Mouse (Mus musculus): ENCODE measurements around the gene Pdcd6. TPM values are rescaled to one million over a fixed set of nuclear protein-coding genes. Genes with fewer than 3 reads are reported as not detected.

Gene Pdcd6
- total RNA-seq, 2 experiments from 2014 or later, result 82.4 to 83.7 TPM

DNA sequence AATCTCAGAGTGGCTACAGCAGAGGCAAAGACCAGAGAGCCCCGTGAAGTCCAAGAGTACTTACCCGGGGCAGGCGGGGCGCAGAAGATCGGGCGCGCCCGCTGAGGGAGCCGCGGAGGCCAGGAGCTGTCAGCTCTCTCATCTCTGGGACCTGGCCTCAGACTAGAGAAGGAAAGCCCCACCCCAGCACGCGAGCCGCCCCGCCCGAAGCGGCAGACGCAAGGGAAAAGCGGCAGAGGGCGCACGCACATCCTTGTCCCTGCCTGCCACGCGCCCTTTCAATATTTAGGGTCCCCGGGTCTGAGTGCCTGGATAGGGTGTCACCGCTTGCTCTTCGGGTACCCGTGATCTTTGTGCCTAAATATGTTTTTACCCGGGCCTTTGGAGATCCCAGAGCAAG, 25.2 kb downstream of the Pdcd6 start, which contains the start of gene Ahrr:
TSS of gene Ahrr (minus strand) at position 165 of the 400 bp plus-strand sequence.
- peak; percentile 31 to 43 for DNase-seq (ENCODE audit: low spot score in 2 of 2)
- intact Hi-C loops (cut with DNase I), result no loop called here

DNA sequence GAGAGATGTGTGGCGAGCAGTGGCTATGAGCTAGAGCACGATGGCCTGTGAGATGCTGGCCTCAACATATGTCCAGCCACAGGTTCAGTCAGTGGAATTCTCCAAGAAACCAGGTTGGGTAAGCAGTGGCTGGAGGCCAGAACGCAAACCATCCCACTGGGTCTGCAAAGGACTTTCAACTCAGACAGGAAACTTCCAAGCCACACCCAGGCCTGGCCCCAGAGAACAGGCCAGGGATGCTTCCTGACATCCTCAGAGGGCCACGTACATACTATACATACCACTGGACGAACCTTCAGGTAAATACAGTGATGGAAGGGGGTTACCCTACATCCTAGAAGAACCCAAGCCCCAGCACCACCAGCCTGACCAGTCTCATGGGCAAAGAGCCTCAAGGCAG, 27.7 kb downstream of the Pdcd6 start:
- no peak for DNase-seq (ENCODE audit: low spot score in 2 of 2)
- intact Hi-C loops (cut with DNase I), result no loop called here

DNA sequence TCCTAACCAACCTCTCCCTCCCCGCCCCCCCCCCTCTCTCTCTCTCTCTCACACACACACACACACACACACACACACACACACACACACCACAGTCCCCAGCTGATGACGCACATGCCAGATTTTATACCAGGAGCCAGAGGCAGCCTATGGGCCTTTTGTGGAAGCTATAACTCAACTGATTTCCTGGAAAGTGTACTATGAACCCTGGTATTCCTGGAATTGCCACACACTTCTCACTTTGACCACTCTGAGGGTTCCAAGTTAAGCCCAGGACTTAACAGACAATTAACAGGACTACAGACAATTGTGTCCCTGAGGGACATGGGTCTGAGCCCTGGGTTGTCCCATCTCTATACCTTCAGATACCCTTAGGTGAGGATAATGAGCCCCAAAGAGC, 35.1 kb downstream of the Pdcd6 start:
- no peak for DNase-seq (ENCODE audit: low spot score in 2 of 2)
- intact Hi-C loops (cut with DNase I), result no loop called here

DNA sequence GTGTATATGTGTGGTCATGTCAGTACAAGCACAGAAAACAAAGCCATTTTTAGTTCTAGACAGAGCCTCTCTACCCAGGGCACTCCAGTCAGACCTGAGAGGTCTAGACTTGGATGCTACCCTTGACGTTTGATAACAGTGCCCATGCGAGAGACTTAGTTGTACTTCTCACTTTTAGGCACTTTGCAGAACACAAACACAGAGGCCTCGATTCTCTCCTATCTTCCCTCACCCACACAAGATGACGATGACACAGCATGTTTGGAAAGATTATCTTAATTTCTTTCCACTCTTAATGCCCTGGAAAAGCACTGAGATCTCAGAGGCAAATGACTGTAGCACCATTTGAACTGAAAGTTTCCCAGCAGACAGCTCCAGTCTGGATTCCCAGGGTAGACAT, 41.7 kb downstream of the Pdcd6 start:
- intact Hi-C loops (cut with DNase I), result no loop called here
- no peak for DNase-seq (ENCODE audit: low spot score in 2 of 2)

DNA sequence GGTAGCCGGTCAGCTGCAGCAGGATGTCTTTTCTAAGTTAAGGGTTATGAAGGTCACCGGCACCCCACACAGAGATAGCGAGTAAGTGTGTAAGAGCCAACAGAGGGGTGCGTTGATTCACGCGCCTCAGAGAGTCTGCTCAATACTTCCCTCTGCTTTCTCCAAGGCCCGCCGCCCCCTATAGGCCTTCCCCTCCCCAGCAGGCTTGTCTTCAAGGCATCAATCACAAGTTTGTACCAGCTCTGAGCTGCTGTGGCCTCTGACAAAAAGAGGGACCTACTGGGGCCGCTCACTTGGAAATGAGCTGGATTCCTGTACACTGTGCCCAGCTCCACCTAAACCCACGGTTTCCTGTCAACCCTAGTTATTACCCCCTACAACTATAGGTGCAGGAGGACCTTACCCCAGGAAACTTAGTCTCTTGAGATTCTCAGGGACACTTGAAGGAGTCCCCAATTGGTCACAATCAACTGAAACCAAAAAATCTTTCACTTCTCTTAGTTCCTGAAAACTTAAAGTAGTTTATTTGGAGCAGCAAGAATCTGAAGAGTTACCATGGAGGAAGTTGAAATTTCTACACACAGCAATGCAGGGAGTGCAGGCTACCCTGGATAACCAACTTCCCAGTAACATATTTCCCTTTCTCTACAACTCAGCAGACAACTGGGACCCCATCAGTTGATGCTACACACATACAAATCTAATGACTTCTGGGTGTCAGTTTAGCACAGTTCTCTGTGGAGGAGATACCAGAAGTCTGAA, 57.0 kb downstream of the Pdcd6 start:
- DNase-seq (ENCODE audit: low spot score in 2 of 2), result peak; percentile 20 to 28

DNA sequence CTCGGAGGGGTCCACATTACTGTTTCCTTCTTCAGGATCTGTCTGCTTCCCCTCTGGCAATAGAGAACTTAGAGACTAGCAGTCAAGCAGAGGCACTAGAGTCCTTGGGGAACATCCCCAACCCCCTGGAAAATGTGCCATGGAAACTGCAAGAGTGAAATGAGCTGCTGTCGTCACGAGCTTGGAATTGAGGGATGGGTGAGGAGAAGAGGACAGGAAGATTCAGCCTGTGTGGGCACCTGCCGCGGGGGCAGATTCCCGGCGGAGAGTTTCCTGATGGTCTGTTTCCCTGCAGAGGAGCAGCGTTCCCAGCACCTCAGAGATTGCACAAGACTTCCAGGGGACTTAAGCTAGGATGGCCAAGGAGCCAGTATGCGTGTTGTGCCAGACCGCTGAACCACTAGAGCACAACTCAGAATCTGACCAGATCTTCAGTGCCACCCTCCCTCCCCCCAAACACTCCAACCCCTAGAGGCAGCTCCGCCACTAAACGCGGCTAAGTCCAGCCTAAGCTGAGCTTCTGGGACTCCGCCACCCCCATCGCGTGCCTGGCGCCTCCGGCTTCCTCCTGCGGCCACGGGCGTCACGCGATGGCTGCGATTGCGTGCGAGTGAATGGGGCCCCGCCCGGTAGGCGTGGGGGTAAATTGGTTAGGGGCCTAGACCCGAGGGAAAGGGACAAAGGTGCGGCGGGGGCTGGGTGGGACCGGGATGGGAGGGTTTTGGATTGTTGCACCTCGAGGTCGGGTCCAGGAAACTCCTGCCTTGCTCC, 57.7 kb downstream of the Pdcd6 start:
- intact Hi-C loops (cut with DNase I), result no loop called here

More for the DNA sequence above, 57.0 kb downstream of the Pdcd6 start:
- intact Hi-C loops (cut with DNase I), result no loop called here

More for the DNA sequence above, 57.7 kb downstream of the Pdcd6 start:
- DNase-seq (ENCODE audit: low spot score in 2 of 2), result peak; percentile 17 to 47

Other genes with a start within 250 kb of the Pdcd6 start
- gene Slc9a3, start 196.1 kb downstream of the Pdcd6 start, total RNA-seq (2021), result 1 to 10 TPM in 1 of 2 experiments, under 1 TPM in 1; 0.98 to 1.8 TPM
- gene Exoc3, start 108.8 kb downstream of the Pdcd6 start, total RNA-seq (2021), result 10 to 100 TPM; 72.5 to 74.2 TPM
- 1 to 10 TPM in 1 of 2 experiments, under 1 TPM in 1; 0.78 to 1.6 TPM for gene Ahrr, start 25.2 kb downstream of the Pdcd6 start, total RNA-seq (2021)
- 100 to 1,000 TPM; 310 to 311 TPM for gene Sdha, start 32.7 kb upstream of the Pdcd6 start, total RNA-seq (2021)
- 10 to 100 TPM; 87.5 to 88.3 TPM for gene Ccdc127, start 32.7 kb upstream of the Pdcd6 start, total RNA-seq (2021)
- under 1 TPM in 1 of 2 experiments, not detected in 1; 0.16 TPM for gene Lrrc14b, start 46.4 kb upstream of the Pdcd6 start, total RNA-seq (2021)
- 1 to 10 TPM; 4.1 to 4.5 TPM for gene Zfp72, start 73.3 kb upstream of the Pdcd6 start, total RNA-seq (2021)
- 100 to 1,000 TPM; 184 to 192 TPM for gene Ftl1-ps1, start 82.1 kb upstream of the Pdcd6 start, total RNA-seq (2021)
- gene Zfp825, start 176.4 kb upstream of the Pdcd6 start, total RNA-seq (2021), result 1 to 10 TPM; 7.0 to 7.1 TPM

Measured in left cerebral cortex, postnatal 25 days (tissue).